Mouse (Mus musculus) bone marrow, adult 2 months (tissue): ENCODE results near the gene Gng4.

Experiments used
- CTCF ChIP-seq: fragments of 200-500 bp; IDR thresholded peaks from 2 replicates; pipeline ENCODE4 v1.5.1; 2011; ENCODE audit warnings: low read length, control low read depth; ENCODE audit not compliant: control insufficient read depth, insufficient read depth
- POLR2A ChIP-seq: fragments of 200-500 bp; IDR thresholded peaks from 2 replicates; pipeline ENCODE4 v1.6.1; 2011; ENCODE audit warnings: low read depth, mild to moderate bottlenecking, control low read depth, low read length, borderline replicate concordance; ENCODE audit not compliant: control insufficient read depth

- TF ChIP-seq CTCF (no peak), POLR2A (no peak)
These were observed 41.1 kb downstream of the Gng4 start for GRCm38 (mm10) chr13:13824946-13825345.
